Mouse (Mus musculus) intestine, embryonic 16.5 days (tissue): ENCODE results near the gene Upp2. TPM values are rescaled to one million over a fixed set of nuclear protein-coding genes. Genes with fewer than 3 reads are reported as not detected.

Source experiments
- ATAC-seq: fragments of 200-750 bp; cut with Nextera tagmentation; 2 replicates; pipeline ENCODE4 v1.8.0; 2017; ENCODE audit warnings: moderate TSS enrichment, moderate library complexity
- H3K27ac ChIP-seq: fragments of 300-500 bp; sonication (generic); 2 replicates; pipeline ENCODE4 v1.5.1; 2014; ENCODE audit warnings: mild to moderate bottlenecking, low read length
- H3K27me3 ChIP-seq: fragments of 300-500 bp; sonication (generic); replicated peaks from 2 replicates; pipeline ENCODE4 v1.6.1; 2014; ENCODE audit warnings: low read length, control low read depth, mixed read lengths; ENCODE audit not compliant: control insufficient read depth, insufficient read depth
- H3K36me3 ChIP-seq: fragments of 300-500 bp; sonication (generic); 2 replicates; pipeline ENCODE4 v1.6.1; 2014; ENCODE audit warnings: low read length, control low read depth; ENCODE audit not compliant: control insufficient read depth, insufficient read depth
- H3K4me1 ChIP-seq: fragments of 300-500 bp; sonication (generic); 2 replicates; pipeline ENCODE4 v1.6.1; 2014; ENCODE audit warnings: low read length, control low read depth, mixed read lengths; ENCODE audit not compliant: control insufficient read depth, insufficient read depth
- H3K4me2 ChIP-seq: fragments of 300-500 bp; sonication (generic); 2 replicates; pipeline ENCODE4 v1.6.1; 2014; ENCODE audit warnings: low read depth, low read length, control low read depth
- H3K4me3 ChIP-seq: fragments of 300-500 bp; sonication (generic); 2 replicates; pipeline ENCODE4 v1.5.1; 2014; ENCODE audit warnings: mild to moderate bottlenecking, low read length
- H3K9ac ChIP-seq: fragments of 300-500 bp; sonication (generic); 2 replicates; pipeline ENCODE4 v1.6.1; 2014; ENCODE audit warnings: low read depth, low read length
- H3K9me3 ChIP-seq: fragments of 300-500 bp; sonication (generic); 2 replicates; pipeline ENCODE4 v1.6.1; 2016; ENCODE audit warnings: low read length, control low read depth; ENCODE audit not compliant: control insufficient read depth
- WGBS: fragments of 180-500 bp; shearing (Covaris S2); extraction: QIAGEN DNeasy Blood & Tissue Kit; methylation state at CpG from one replicate; pipeline ENCODE4 v1.1.7; 2014; 5-methylcytosine and 5-hydroxymethylcytosine counted together
- polyA plus RNA-seq: library from polyadenylated mRNA; unstranded; fragments of >200 nt; fragmentation: Nextera tagmentation; extraction: Ambion mirVana; gene quantifications from 2 replicates; pipeline ENCODE4 v1.2.1, GENCODE M21; 2015

The Upp2 gene
- polyA plus RNA-seq, 1 experiment from 2014 or later: 5.7 TPM

- Histone ChIP-seq H3K36me3 (no peaks in the 10 kb centered on the region), H3K27ac (no peak overlapping the region), H3K4me2 (no peak overlapping the region), H3K4me3 (no peak overlapping the region), H3K27me3 (no peaks in the 10 kb centered on the region), H3K4me1 (no peaks in the 10 kb centered on the region), H3K9ac (no peak overlapping the region), H3K9me3 (no peaks in the 10 kb centered on the region)
- no peak for ATAC-seq
- WGBS: 42% methylated on average over 9 of the region's 9 CpGs
These were observed 100.9 kb downstream of the Upp2 start for GRCm38 (mm10) chr2:58667991-58668390.

- no peaks in the 10 kb centered on the region for H3K9me3 ChIP-seq
- H3K27ac ChIP-seq: no peak overlapping the region
- no peaks in the 10 kb centered on the region for H3K27me3 ChIP-seq
- no peaks in the 10 kb centered on the region for H3K36me3 ChIP-seq
- no peak overlapping the region for H3K9ac ChIP-seq
- no peak for ATAC-seq
- H3K4me2 ChIP-seq: no peak overlapping the region
- no peaks in the 10 kb centered on the region for H3K4me1 ChIP-seq
- no peak overlapping the region for H3K4me3 ChIP-seq
- WGBS: 81% methylated on average over 3 of the region's 3 CpGs
These were observed 102.0 kb downstream of the Upp2 start for GRCm38 (mm10) chr2:58669114-58669513.

- H3K36me3 ChIP-seq: no peaks in the 10 kb centered on the region
- WGBS: 90% methylated on average over 2 of the region's 2 CpGs
These were observed 105.4 kb downstream of the Upp2 start for GRCm38 (mm10) chr2:58672520-58672919.

GRCm38 (mm10) chr2:58679968-58680367 is 112.9 kb downstream of the Upp2 start:
- H3K9me3 ChIP-seq: no peaks in the 10 kb centered on the region
- no peak overlapping the region for H3K27ac ChIP-seq
- 79% methylated on average over 12 of the region's 12 CpGs for WGBS
- H3K4me3 ChIP-seq: no peak overlapping the region
- H3K4me2 ChIP-seq: no peak overlapping the region
- ATAC-seq: no peak
- H3K27me3 ChIP-seq: no peaks in the 10 kb centered on the region
- no peaks in the 10 kb centered on the region for H3K36me3 ChIP-seq
- H3K4me1 ChIP-seq: no peaks in the 10 kb centered on the region
- no peak overlapping the region for H3K9ac ChIP-seq

More at GRCm38 (mm10) chr2:58672520-58672919, 105.4 kb downstream of the Upp2 start:
- ATAC-seq: no peak
- Histone ChIP-seq H3K4me3 (no peak overlapping the region), H3K9me3 (no peaks in the 10 kb centered on the region), H3K27me3 (no peaks in the 10 kb centered on the region), H3K27ac (no peak overlapping the region), H3K4me2 (no peak overlapping the region), H3K9ac (no peak overlapping the region), H3K4me1 (no peaks in the 10 kb centered on the region)

GRCm38 (mm10) chr2:58680794-58681193 is 113.7 kb downstream of the Upp2 start:
- 33% methylated on average over 6 of the region's 6 CpGs for WGBS

GRCm38 (mm10) chr2:58681394-58681793 is 114.3 kb downstream of the Upp2 start:
- 58% methylated on average over 3 of the region's 3 CpGs for WGBS
- ATAC-seq: no peak
- Histone ChIP-seq H3K4me3 (no peak overlapping the region), H3K9me3 (no peaks in the 10 kb centered on the region), H3K27ac (no peak overlapping the region), H3K4me2 (no peak overlapping the region), H3K27me3 (no peaks in the 10 kb centered on the region), H3K9ac (no peak overlapping the region), H3K36me3 (no peaks in the 10 kb centered on the region), H3K4me1 (no peaks in the 10 kb centered on the region)

More at GRCm38 (mm10) chr2:58680794-58681193, 113.7 kb downstream of the Upp2 start:
- Histone ChIP-seq H3K36me3 (no peaks in the 10 kb centered on the region), H3K9ac (no peak overlapping the region), H3K4me2 (no peak overlapping the region), H3K9me3 (no peaks in the 10 kb centered on the region), H3K4me3 (no peak overlapping the region), H3K27ac (no peak overlapping the region), H3K27me3 (no peaks in the 10 kb centered on the region), H3K4me1 (no peaks in the 10 kb centered on the region)
- ATAC-seq: no peak

GRCm38 (mm10) chr2:58697501-58697900 is 130.4 kb downstream of the Upp2 start:
- H3K36me3 ChIP-seq: no peaks in the 10 kb centered on the region
- no peak overlapping the region for H3K9ac ChIP-seq
- WGBS: 75% methylated on average over 8 of the region's 8 CpGs
- H3K4me1 ChIP-seq: no peaks in the 10 kb centered on the region
- no peak overlapping the region for H3K4me3 ChIP-seq
- no peaks in the 10 kb centered on the region for H3K9me3 ChIP-seq
- ATAC-seq: no peak
- no peak overlapping the region for H3K4me2 ChIP-seq
- no peak overlapping the region for H3K27ac ChIP-seq
- no peaks in the 10 kb centered on the region for H3K27me3 ChIP-seq

GRCm38 (mm10) chr2:58699931-58700330 is 132.8 kb downstream of the Upp2 start:
- no peaks in the 10 kb centered on the region for H3K9me3 ChIP-seq
- peak; percentile 64; the same call in 1 of the 2 replicates for ATAC-seq
- WGBS: 29% methylated on average over 5 of the region's 5 CpGs

GRCm38 (mm10) chr2:58700354-58700753 is 133.3 kb downstream of the Upp2 start:
- Histone ChIP-seq H3K27me3 (no peaks in the 10 kb centered on the region), H3K9me3 (no peaks in the 10 kb centered on the region), H3K4me1 (no peaks in the 10 kb centered on the region), H3K4me3 (no peak overlapping the region), H3K27ac (no peak overlapping the region), H3K4me2 (no peak overlapping the region), H3K36me3 (no peaks in the 10 kb centered on the region), H3K9ac (no peak overlapping the region)
- no peak for ATAC-seq
- 47% methylated on average over 7 of the region's 7 CpGs for WGBS

More at GRCm38 (mm10) chr2:58699931-58700330, 132.8 kb downstream of the Upp2 start:
- Histone ChIP-seq H3K4me2 (no peak overlapping the region), H3K4me1 (no peaks in the 10 kb centered on the region), H3K36me3 (no peaks in the 10 kb centered on the region), H3K4me3 (no peak overlapping the region), H3K27me3 (no peaks in the 10 kb centered on the region), H3K27ac (no peak overlapping the region), H3K9ac (no peak overlapping the region)

GRCm38 (mm10) chr2:58701627-58702026 is 134.5 kb downstream of the Upp2 start:
- H3K36me3 ChIP-seq: no peaks in the 10 kb centered on the region
- H3K27me3 ChIP-seq: no peaks in the 10 kb centered on the region
- no peak for ATAC-seq
- no peaks in the 10 kb centered on the region for H3K4me1 ChIP-seq
- no peaks in the 10 kb centered on the region for H3K9me3 ChIP-seq
- H3K27ac ChIP-seq: no peak overlapping the region
- no peak overlapping the region for H3K4me3 ChIP-seq
- 78% methylated on average over 4 of the region's 4 CpGs for WGBS
- no peak overlapping the region for H3K9ac ChIP-seq
- H3K4me2 ChIP-seq: no peak overlapping the region
